Mouse (Mus musculus) layer of hippocampus, postnatal 36 days (tissue): ENCODE results near the gene Rab6a. TPM values are rescaled to one million over a fixed set of nuclear protein-coding genes. Genes with fewer than 3 reads are reported as not detected.
A peak's percentile ranks its signal among the peaks of the same experiment; 100 is the strongest.

Experiments
- DNase-seq, 2 experiments: peaks; one replicate each; pipeline ENCODE4 v3.0.0; 2022
- total RNA-seq, 2 experiments: library from RNA; stranded (reverse); gene quantifications; 2 replicates each; pipeline ENCODE4 v1.2.3; 2021

Gene Rab6a
- total RNA-seq, 2 experiments from 2014 or later = 359 to 385 TPM

DNA sequence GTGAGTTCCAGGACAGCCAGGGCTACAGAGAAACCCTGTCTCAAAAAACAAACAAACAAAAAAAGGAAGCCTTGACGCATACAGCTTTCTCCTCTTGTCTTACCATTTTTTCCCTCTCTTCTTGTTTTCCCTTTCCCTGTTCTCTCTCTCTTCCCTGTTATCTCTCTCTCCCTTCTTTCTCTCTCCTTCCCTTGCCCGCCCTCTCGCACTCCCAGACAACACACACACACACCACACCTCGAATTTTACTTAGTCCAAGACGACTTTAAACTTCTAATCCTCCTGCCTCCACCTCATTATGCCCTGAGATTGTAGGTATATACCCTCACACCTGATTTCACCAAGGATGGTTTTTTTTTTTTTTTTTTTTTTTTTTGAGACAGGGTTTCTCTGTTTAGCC, 76.9 kb downstream of the Rab6a start:
- DNase-seq = no peak

DNA sequence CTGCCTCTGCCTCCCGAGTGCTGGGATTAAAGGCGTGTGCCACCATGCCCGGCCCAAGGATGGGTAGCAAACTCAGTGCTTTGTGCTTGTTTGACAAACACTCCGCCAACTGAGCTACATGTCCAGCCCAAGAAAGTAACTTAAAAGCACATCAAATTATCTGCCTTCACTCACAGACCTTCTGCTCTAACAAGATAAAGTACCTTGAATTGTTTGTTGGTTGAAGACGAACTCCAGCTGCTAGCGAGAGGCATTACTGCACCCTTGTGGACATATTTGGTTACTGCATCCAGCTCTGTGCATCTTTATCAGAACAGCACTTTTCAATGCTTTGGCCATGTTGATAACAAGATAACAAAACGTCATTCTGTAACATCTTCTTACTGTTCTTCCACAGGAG, 77.3 kb downstream of the Rab6a start:
- peak in 1 of 2 experiments; percentile 25 for DNase-seq

DNA sequence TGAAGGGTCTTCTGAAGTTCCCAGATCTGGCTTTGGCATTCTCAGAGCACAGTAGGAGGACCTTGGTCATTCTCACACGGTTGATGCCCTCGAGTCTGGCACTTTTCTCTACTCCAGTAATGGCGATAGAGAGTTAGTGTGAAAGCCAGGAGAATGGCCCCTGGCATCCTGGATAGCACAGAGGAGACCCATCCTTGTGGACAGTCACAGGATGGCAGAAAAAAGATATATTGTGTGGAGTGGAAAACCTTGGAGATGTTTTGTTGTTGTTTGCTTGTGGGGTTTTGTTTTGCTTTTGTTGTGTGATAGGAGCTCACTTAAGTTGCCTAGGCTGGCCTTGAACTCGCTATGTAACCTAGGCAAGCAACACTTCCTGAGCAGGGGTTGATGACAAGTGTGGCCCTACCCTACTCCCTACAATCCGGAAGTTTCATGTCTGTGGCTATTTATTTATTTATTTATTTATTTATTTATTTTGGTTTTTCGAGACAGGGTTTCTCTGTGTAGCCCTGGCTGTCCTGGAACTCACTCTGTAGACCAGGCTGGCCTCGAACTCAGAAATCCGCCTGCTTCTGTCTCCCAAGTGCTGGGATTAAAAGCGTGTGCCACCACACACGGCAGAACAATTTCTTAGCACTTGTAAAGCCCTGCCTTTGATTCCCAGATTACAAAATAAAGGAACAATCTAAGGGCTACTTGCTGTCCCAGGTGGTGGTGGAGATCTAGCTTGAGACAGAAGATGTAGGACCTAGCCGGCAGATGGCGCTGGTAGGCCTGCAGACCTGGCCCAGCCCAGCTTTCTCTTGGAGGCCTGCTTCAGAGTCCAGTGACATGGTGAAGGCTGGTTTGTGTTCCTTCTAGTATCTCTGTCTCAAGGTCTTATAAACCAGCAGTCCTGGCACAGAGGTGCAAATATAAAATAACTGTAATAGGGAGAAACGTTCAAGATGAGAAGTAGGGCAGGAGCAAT, 78.1 kb downstream of the Rab6a start:
- peak; percentile 50 to 65 for DNase-seq

DNA sequence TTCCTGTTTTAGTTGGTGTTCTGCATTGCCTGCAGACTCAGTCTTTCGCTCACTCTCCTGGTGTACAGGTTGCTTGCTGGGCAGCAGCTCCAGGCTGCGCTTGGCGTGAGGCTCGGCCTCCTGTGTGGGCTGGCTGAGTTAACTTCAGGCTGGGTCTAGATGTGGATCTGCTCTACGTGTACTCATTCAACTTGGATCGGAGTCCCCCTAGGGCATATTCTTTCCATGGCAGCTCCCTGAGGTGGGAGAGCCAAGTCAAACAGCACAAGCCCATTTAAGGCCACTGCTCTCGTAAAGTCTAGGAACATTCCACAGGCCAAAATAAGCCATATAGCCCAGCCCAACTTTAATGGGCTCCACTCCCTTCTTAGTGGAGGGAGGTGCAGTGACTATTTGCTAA, 81.3 kb downstream of the Rab6a start:
- DNase-seq = no peak

Other genes starting within 250 kb of the Rab6a start
- gene C2cd3, start 235.2 kb upstream of the Rab6a start, total RNA-seq = 10 to 100 TPM; 24.3 to 26.3 TPM
- gene Ppme1, start 235.1 kb upstream of the Rab6a start, total RNA-seq = 100 to 1,000 TPM; 141 to 158 TPM
- gene Ucp3, start 134.4 kb upstream of the Rab6a start, total RNA-seq = 1 to 10 TPM; 1.3 to 2.5 TPM
- gene Ucp2, start 114.1 kb upstream of the Rab6a start, total RNA-seq = 10 to 100 TPM; 67.5 to 87.2 TPM
- under 1 TPM; 0.43 to 0.50 TPM for gene Dnajb13, start 92.5 kb upstream of the Rab6a start, total RNA-seq
- gene Coa4, start 70.3 kb upstream of the Rab6a start, total RNA-seq = 10 to 100 TPM in 1 of 2 experiments, 1 to 10 TPM in 1; 8.3 to 10.8 TPM
- gene Mrpl48, start 891 bp downstream of the Rab6a start, total RNA-seq = 10 to 100 TPM; 64.2 to 69.7 TPM
- 100 to 1,000 TPM; 207 to 223 TPM for gene Plekhb1, start 55.0 kb downstream of the Rab6a start, total RNA-seq
- gene Fam168a, start 99.2 kb downstream of the Rab6a start, total RNA-seq = 100 to 1,000 TPM; 225 to 254 TPM